ENCODE assay signal across 8 mouse cellular contexts in genomic region chr17:84188374-84188961, GRCm38 (mm10). TPM values are rescaled to one million over a fixed set of nuclear protein-coding genes. Genes with fewer than 3 reads are reported as not detected.
DNase-seq lines count a peak whose midpoint lies in the region; ATAC-seq and TF ChIP-seq lines count a peak whose summit lies in the region.

No protein-coding gene starts in this region.

- H3K36me3 ChIP-seq in erythroblast, embryonic 14.5 days (ENCODE audit: control insufficient read depth) = peaks cover 64% of the 10 kb centered on the region
- peaks cover 16% of the 10 kb centered on the region for H3K36me3 ChIP-seq in heart, embryonic 12.5 days
- peaks cover 16% of the 10 kb centered on the region for H3K36me3 ChIP-seq in kidney, postnatal 0 days (ENCODE audit: insufficient read depth, low read length)
- peaks cover 52% of the 10 kb centered on the region for H3K36me3 ChIP-seq in liver, embryonic 12.5 days
- H3K36me3 ChIP-seq in splenic B cell, adult 2 months (ENCODE audit: control insufficient read depth, insufficient read depth, low read length, poor library complexity, severe bottlenecking) = peaks cover 18% of the 10 kb centered on the region

- peak overlapping the region; percentile 84 for H3K4me2 ChIP-seq in heart, embryonic 12.5 days
- peak overlapping the region; percentile 69 for H3K4me2 ChIP-seq in kidney, postnatal 0 days (ENCODE audit: low read length)
- peak overlapping the region; percentile 88 for H3K4me2 ChIP-seq in liver, embryonic 12.5 days

- H3K27me3 ChIP-seq in erythroblast, embryonic 14.5 days (ENCODE audit: control insufficient read depth) = no peaks in the 10 kb centered on the region
- H3K27me3 ChIP-seq in heart, embryonic 12.5 days (replicated peaks) = no peaks in the 10 kb centered on the region
- no peaks in the 10 kb centered on the region for H3K27me3 ChIP-seq in kidney, postnatal 0 days (ENCODE audit: insufficient read depth, low read length)
- H3K27me3 ChIP-seq in liver, embryonic 12.5 days (replicated peaks) = no peaks in the 10 kb centered on the region
- no peaks in the 10 kb centered on the region for H3K27me3 ChIP-seq in splenic B cell, adult 2 months (ENCODE audit: control insufficient read depth, insufficient read depth, low read length, poor library complexity, severe bottlenecking)

- TF ChIP-seq CTCF in kidney, postnatal 0 days (IDR thresholded peaks at IDR 0.05; ENCODE audit: low read depth) = peak; percentile 41

- peak overlapping the region; percentile 75 for H3K9ac ChIP-seq in heart, embryonic 12.5 days
- H3K9ac ChIP-seq in kidney, postnatal 0 days (ENCODE audit: low read depth, low read length) = peak overlapping the region; percentile 81
- peak overlapping the region; percentile 90 for H3K9ac ChIP-seq in liver, embryonic 12.5 days

- WGBS in heart, embryonic 12.5 days = under 1% methylated on average over 38 of the region's 38 CpGs
- WGBS in kidney, postnatal 0 days = under 1% methylated on average over 36 of the region's 38 CpGs
- WGBS in liver, embryonic 12.5 days (ENCODE audit: insufficient replicate concordance) = 1% methylated on average over 37 of the region's 38 CpGs

- H3K9me3 ChIP-seq in erythroblast, embryonic 14.5 days (ENCODE audit: control insufficient read depth, low read length) = no peaks in the 10 kb centered on the region
- H3K9me3 ChIP-seq in heart, embryonic 12.5 days (replicated peaks) = no peaks in the 10 kb centered on the region
- no peaks in the 10 kb centered on the region for H3K9me3 ChIP-seq in kidney, postnatal 0 days (replicated peaks; ENCODE audit: low read length)
- H3K9me3 ChIP-seq in liver, embryonic 12.5 days (replicated peaks) = no peaks in the 10 kb centered on the region

- peak; percentile 86 for ATAC-seq in heart, embryonic 12.5 days (ENCODE audit: insufficient number of reproducible peaks, low FRiP score)
- peak; percentile 83 for ATAC-seq in kidney, postnatal 0 days (replicated peaks; ENCODE audit: low FRiP score, low read depth)
- peak; percentile 81 for ATAC-seq in liver, embryonic 12.5 days

- peak; percentile 79 to 81 for DNase-seq in B cell, adult 2 months
- peak; percentile 91 for DNase-seq in brain, adult 2 months (ENCODE audit: low read depth, low spot score)
- peak; percentile 97 for DNase-seq in kidney, postnatal 0 days (ENCODE audit: low spot score)
- DNase-seq in naive thymus-derived CD4-positive, alpha-beta T cell, adult 2 months (ENCODE audit: low read depth) = peak; percentile 82
- peak; percentile 75 for DNase-seq in splenic B cell, adult 2 months (ENCODE audit: low read depth, low spot score)

- peak overlapping the region; percentile 96 for H3K27ac ChIP-seq in heart, embryonic 12.5 days (ENCODE audit: poor library complexity, severe bottlenecking)
- H3K27ac ChIP-seq in kidney, postnatal 0 days = peak overlapping the region; percentile 99
- H3K27ac ChIP-seq in liver, embryonic 12.5 days = peak overlapping the region; percentile 96

- peak overlapping the region; percentile 95 for H3K4me3 ChIP-seq in erythroblast, embryonic 14.5 days (replicated peaks)
- peak overlapping the region; percentile 65 for H3K4me3 ChIP-seq in heart, embryonic 12.5 days
- H3K4me3 ChIP-seq in kidney, postnatal 0 days (replicated peaks; ENCODE audit: low read depth, low read length) = peak overlapping the region; percentile 77
- H3K4me3 ChIP-seq in liver, embryonic 12.5 days = peak overlapping the region; percentile 72

- H3K4me1 ChIP-seq in erythroblast, embryonic 14.5 days (ENCODE audit: control insufficient read depth) = peaks cover 53% of the 10 kb centered on the region
- peaks cover 42% of the 10 kb centered on the region for H3K4me1 ChIP-seq in heart, embryonic 12.5 days (replicated peaks)
- H3K4me1 ChIP-seq in kidney, postnatal 0 days (replicated peaks; ENCODE audit: insufficient read depth, low read length) = peaks cover 9% of the 10 kb centered on the region; the same call in 1 of the 2 replicates
- H3K4me1 ChIP-seq in liver, embryonic 12.5 days = peaks cover 34% of the 10 kb centered on the region

RNA-seq across cellular contexts. Expression of gene Zfp36l2, which starts 0.7 kb away (rescaled TPM):
- 6.6 and 7.9 TPM in 2 replicates for polyA plus RNA-seq in erythroblast, embryonic 14.5 days (2012)
- polyA plus RNA-seq in heart, embryonic 12.5 days (2016; fragmentation: Nextera tagmentation; extraction: Ambion mirVana) = 10.3 and 10.5 TPM in 2 replicates
- 18.7 and 21.3 TPM in 2 replicates for polyA plus RNA-seq in kidney, postnatal 0 days (2015; fragmentation: Nextera tagmentation; extraction: Ambion mirVana)
- polyA plus RNA-seq in liver, embryonic 12.5 days (2016; fragmentation: Nextera tagmentation; extraction: Ambion mirVana) = 19.5 and 20.0 TPM in 2 replicates

Comparison
In these comparisons a context has a peak if more than half of its experiments do, and no peak if none do; other contexts are left out.
1. Peak in every context shown above with its lines: DNase-seq, ATAC-seq, H3K4me3 ChIP-seq and H3K27ac ChIP-seq.